Mouse (Mus musculus): ENCODE data around the gene Cd3g.

Cd3g gene

GRCm38 (mm10) chr9:45010461-45010860 is 30.2 kb upstream of the Cd3g start:
- Histone ChIP-seq H3K36me3 (ENCODE audit: insufficient read depth, low read length) (no peaks in the 10 kb centered on the region), H3K4me1 (replicated peaks; ENCODE audit: low read depth, low read length) (peaks cover 3% of the 10 kb centered on the region; the same call in 1 of the 2 replicates), H3K27me3 (ENCODE audit: insufficient read depth, low read length) (no peaks in the 10 kb centered on the region; the same call in 1 of the 2 replicates), H3K9me3 (ENCODE audit: low read length) (no peaks in the 10 kb centered on the region), H3K4me3 (replicated peaks; ENCODE audit: low read length) (no peak overlapping the region)
- TF ChIP-seq NANOG (IDR thresholded peaks at IDR 0.05; ENCODE audit: borderline replicate concordance, low read length) (no peak), CTCF (conservative IDR thresholded peaks at IDR 0.05; ENCODE audit: low read length) (no peak), POU5F1 (IDR thresholded peaks at IDR 0.05; ENCODE audit: borderline replicate concordance, low read length) (no peak)

GRCm38 (mm10) chr9:45009180-45010078 is 29.2 kb upstream of the Cd3g start, which contains the start of gene Cd3e:
Cd3e (minus strand) TSS chr9:45009627.
- Histone ChIP-seq H3K27me3 (ENCODE audit: insufficient read depth, low read length) (no peaks in the 10 kb centered on the region; the same call in 1 of the 2 replicates), H3K4me1 (replicated peaks; ENCODE audit: low read depth, low read length) (peaks cover 3% of the 10 kb centered on the region; the same call in 1 of the 2 replicates), H3K36me3 (ENCODE audit: insufficient read depth, low read length) (no peaks in the 10 kb centered on the region), H3K9me3 (ENCODE audit: low read length) (no peaks in the 10 kb centered on the region), H3K4me3 (replicated peaks; ENCODE audit: low read length) (peak within 1 kb of the TSS; percentile 64)
- TF ChIP-seq CTCF (conservative IDR thresholded peaks at IDR 0.05; ENCODE audit: low read length) (no peak), POU5F1 (IDR thresholded peaks at IDR 0.05; ENCODE audit: borderline replicate concordance, low read length) (no peak), NANOG (IDR thresholded peaks at IDR 0.05; ENCODE audit: borderline replicate concordance, low read length) (no peak)

- no peak overlapping the region for H3K4me3 ChIP-seq (replicated peaks; ENCODE audit: low read length)
- no peaks in the 10 kb centered on the region for H3K9me3 ChIP-seq (ENCODE audit: low read length)
- TF ChIP-seq NANOG (IDR thresholded peaks at IDR 0.05; ENCODE audit: borderline replicate concordance, low read length) (no peak), CTCF (conservative IDR thresholded peaks at IDR 0.05; ENCODE audit: low read length) (no peak), POU5F1 (IDR thresholded peaks at IDR 0.05; ENCODE audit: borderline replicate concordance, low read length) (no peak)
- H3K36me3 ChIP-seq (ENCODE audit: insufficient read depth, low read length) = no peaks in the 10 kb centered on the region
- H3K27me3 ChIP-seq (ENCODE audit: insufficient read depth, low read length) = no peaks in the 10 kb centered on the region
- H3K4me1 ChIP-seq (replicated peaks; ENCODE audit: low read depth, low read length) = peaks cover 3% of the 10 kb centered on the region; the same call in 1 of the 2 replicates
Observed at GRCm38 (mm10) chr9:45008342-45008741, 28.1 kb upstream of the Cd3g start.

DNA sequence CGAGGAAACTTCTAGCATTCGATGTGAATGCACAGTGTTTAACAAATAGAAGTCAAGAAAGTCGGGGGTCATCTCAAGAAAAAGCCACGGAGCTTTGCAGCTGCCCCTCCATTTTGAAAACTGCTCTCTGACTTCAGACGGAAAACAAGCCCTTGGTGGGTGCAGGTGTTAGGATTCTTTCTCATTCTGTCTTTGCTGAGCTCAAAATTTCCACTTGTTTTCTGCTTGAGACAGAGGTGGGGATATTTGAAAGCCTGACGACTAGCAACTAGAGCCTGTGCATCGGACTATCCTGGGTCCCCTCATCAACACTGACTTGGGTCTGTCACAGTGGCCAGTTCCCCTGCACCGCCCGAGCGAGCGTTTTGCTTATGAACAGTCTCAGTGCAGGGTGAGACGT is 27.2 kb upstream of the Cd3g start:
- Histone ChIP-seq H3K4me3 (replicated peaks; ENCODE audit: low read length) (no peak overlapping the region), H3K36me3 (ENCODE audit: insufficient read depth, low read length) (no peaks in the 10 kb centered on the region), H3K27me3 (ENCODE audit: insufficient read depth, low read length) (no peaks in the 10 kb centered on the region), H3K4me1 (replicated peaks; ENCODE audit: low read depth, low read length) (peaks cover 3% of the 10 kb centered on the region; the same call in 1 of the 2 replicates), H3K9me3 (ENCODE audit: low read length) (no peaks in the 10 kb centered on the region)
- TF ChIP-seq NANOG (IDR thresholded peaks at IDR 0.05; ENCODE audit: borderline replicate concordance, low read length) = no peak
- no peak for TF ChIP-seq POU5F1 (IDR thresholded peaks at IDR 0.05; ENCODE audit: borderline replicate concordance, low read length)
- no peak for TF ChIP-seq CTCF (conservative IDR thresholded peaks at IDR 0.05; ENCODE audit: low read length)

- Histone ChIP-seq H3K36me3 (ENCODE audit: insufficient read depth, low read length) (no peaks in the 10 kb centered on the region), H3K4me3 (replicated peaks; ENCODE audit: low read length) (no peak overlapping the region), H3K4me1 (replicated peaks; ENCODE audit: low read depth, low read length) (0 out of 2 replicates have a peak, but pooled peaks cover 3% of the 10 kb centered on the region), H3K9me3 (ENCODE audit: low read length) (no peaks in the 10 kb centered on the region), H3K27me3 (ENCODE audit: insufficient read depth, low read length) (0 out of 2 replicates have a peak, but pooled peaks cover 6% of the 10 kb centered on the region)
- no peak for TF ChIP-seq CTCF (conservative IDR thresholded peaks at IDR 0.05; ENCODE audit: low read length)
- no peak for TF ChIP-seq POU5F1 (IDR thresholded peaks at IDR 0.05; ENCODE audit: borderline replicate concordance, low read length)
- TF ChIP-seq NANOG (IDR thresholded peaks at IDR 0.05; ENCODE audit: borderline replicate concordance, low read length) = no peak
Observed at GRCm38 (mm10) chr9:45000249-45000648, 20.0 kb upstream of the Cd3g start.

GRCm38 (mm10) chr9:44999776-45000175 is 19.5 kb upstream of the Cd3g start:
- H3K9me3 ChIP-seq (ENCODE audit: low read length) = no peaks in the 10 kb centered on the region
- H3K36me3 ChIP-seq (ENCODE audit: insufficient read depth, low read length) = no peaks in the 10 kb centered on the region
- H3K4me3 ChIP-seq (replicated peaks; ENCODE audit: low read length) = no peak overlapping the region
- 0 out of 2 replicates have a peak, but pooled peaks cover 6% of the 10 kb centered on the region for H3K27me3 ChIP-seq (ENCODE audit: insufficient read depth, low read length)
- TF ChIP-seq NANOG (IDR thresholded peaks at IDR 0.05; ENCODE audit: borderline replicate concordance, low read length) = no peak
- H3K4me1 ChIP-seq (replicated peaks; ENCODE audit: low read depth, low read length) = 0 out of 2 replicates have a peak, but pooled peaks cover 3% of the 10 kb centered on the region

DNA sequence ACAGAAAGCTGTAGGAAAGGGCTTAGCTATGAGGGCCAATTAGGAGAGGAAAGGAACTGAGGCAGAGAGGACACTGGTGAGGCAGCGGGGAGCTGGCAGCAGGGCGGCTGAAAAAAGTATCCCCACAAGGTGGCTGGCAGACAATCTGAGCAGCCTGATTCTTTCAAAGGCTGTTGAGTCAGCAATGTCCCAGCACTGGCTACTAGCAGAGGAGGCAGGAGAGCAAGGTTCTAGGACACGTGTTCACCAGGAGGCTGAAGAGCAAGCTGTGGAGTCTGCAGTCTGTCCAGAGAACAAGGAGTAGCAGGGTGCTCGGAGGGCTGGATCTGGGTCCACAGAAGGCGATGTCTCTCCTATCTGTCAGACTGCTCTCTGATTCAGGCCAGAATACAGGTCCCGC is 18.9 kb upstream of the Cd3g start:
- 0 out of 2 replicates have a peak, but pooled peaks cover 3% of the 10 kb centered on the region for H3K4me1 ChIP-seq (replicated peaks; ENCODE audit: low read depth, low read length)
- 0 out of 2 replicates have a peak, but pooled peaks cover 6% of the 10 kb centered on the region for H3K27me3 ChIP-seq (ENCODE audit: insufficient read depth, low read length)
- no peaks in the 10 kb centered on the region for H3K36me3 ChIP-seq (ENCODE audit: insufficient read depth, low read length)
- no peaks in the 10 kb centered on the region for H3K9me3 ChIP-seq (ENCODE audit: low read length)
- TF ChIP-seq POU5F1 (IDR thresholded peaks at IDR 0.05; ENCODE audit: borderline replicate concordance, low read length) (no peak), NANOG (IDR thresholded peaks at IDR 0.05; ENCODE audit: borderline replicate concordance, low read length) (no peak)
- no peak overlapping the region for H3K4me3 ChIP-seq (replicated peaks; ENCODE audit: low read length)

- Histone ChIP-seq H3K4me1 (replicated peaks; ENCODE audit: low read depth, low read length) (0 out of 2 replicates have a peak, but pooled peaks cover 3% of the 10 kb centered on the region), H3K9me3 (ENCODE audit: low read length) (no peaks in the 10 kb centered on the region), H3K36me3 (ENCODE audit: insufficient read depth, low read length) (no peaks in the 10 kb centered on the region), H3K27me3 (ENCODE audit: insufficient read depth, low read length) (0 out of 2 replicates have a peak, but pooled peaks cover 6% of the 10 kb centered on the region), H3K4me3 (replicated peaks; ENCODE audit: low read length) (no peak overlapping the region)
- TF ChIP-seq POU5F1 (IDR thresholded peaks at IDR 0.05; ENCODE audit: borderline replicate concordance, low read length) (no peak), NANOG (IDR thresholded peaks at IDR 0.05; ENCODE audit: borderline replicate concordance, low read length) (no peak), CTCF (conservative IDR thresholded peaks at IDR 0.05; ENCODE audit: low read length) (no peak)
Observed at GRCm38 (mm10) chr9:44998138-44998537, 17.9 kb upstream of the Cd3g start.
